Mouse (Mus musculus): Measurements from ENCODE around the gene Crtc3. TPM values are rescaled to one million over a fixed set of nuclear protein-coding genes. Genes with fewer than 3 reads are reported as not detected.

Gene Crtc3
- polyA plus RNA-seq (2016; fragmentation: Nextera tagmentation; extraction: Ambion mirVana) = 12.3 and 12.6 TPM in 2 replicates

- Histone ChIP-seq H3K4me2 (peak within 1 kb of the TSS; percentile 81), H3K9ac (peak within 1 kb of the TSS; percentile 96), H3K27ac (peak within 1 kb of the TSS; percentile 92), H3K9me3 (no peaks in the 10 kb centered on the region), H3K4me1 (peaks cover 18% of the 10 kb centered on the region), H3K27me3 (no peaks in the 10 kb centered on the region), H3K36me3 (replicated peaks) (no peaks in the 10 kb centered on the region), H3K4me3 (replicated peaks) (peak within 1 kb of the TSS; percentile 77)
- peak; percentile 84 for ATAC-seq (ENCODE audit: low FRiP score)
- WGBS = under 1% methylated on average over 77 of the region's 83 CpGs
These were observed at the start of gene Crtc3 for GRCm38 (mm10) chr7:80688556-80689220. Gene Crtc3 (minus strand): TSS chr7:80688877.

DNA sequence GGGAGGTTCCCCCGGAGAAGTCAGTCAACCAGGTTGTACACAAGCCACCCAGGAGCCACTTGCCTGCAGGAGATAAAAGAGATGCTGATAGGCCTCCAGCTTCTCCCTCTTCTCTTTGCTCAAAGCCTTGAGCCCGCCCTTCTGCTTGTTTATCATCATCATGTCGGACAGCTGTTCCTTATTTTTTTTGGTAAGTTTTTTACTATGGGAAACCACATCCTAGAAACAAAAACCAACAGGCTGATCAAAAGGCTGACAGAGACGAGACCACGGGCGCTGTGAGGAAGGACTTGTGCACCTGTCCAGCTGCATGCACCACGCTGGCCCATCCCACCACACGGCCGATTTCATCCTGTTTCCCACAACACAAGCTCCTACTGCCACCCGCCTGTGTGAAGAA is 47.5 kb upstream of the Crtc3 start:
- Histone ChIP-seq H3K27me3 (no peaks in the 10 kb centered on the region), H3K4me1 (no peaks in the 10 kb centered on the region), H3K36me3 (replicated peaks) (peaks cover 57% of the 10 kb centered on the region), H3K9ac (no peak overlapping the region), H3K4me2 (no peak overlapping the region), H3K9me3 (no peaks in the 10 kb centered on the region), H3K4me3 (replicated peaks) (no peak overlapping the region), H3K27ac (no peak overlapping the region)
- 92% methylated on average over 10 of the region's 10 CpGs for WGBS
- ATAC-seq (ENCODE audit: low FRiP score) = no peak

DNA sequence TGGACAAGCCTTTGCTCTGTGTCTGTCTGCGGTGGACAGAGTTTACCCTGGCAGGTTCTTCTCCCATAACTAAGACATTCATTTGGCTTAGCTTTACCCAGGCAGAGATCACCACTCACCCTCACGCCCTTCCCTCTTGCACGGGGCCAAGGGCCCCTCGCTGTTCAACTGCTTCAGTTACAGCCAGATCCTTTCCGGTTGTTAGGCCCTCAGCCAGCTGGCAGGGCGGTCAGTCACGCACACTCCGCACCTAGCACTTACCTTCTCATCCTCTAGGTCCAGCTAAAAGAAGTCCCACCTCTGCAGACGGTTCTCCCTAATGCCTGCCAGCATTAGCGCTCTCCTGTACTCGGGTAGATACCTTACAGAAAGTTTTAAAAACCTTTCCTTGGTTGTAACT is 44.3 kb upstream of the Crtc3 start:
- H3K4me3 ChIP-seq (replicated peaks) = no peak overlapping the region
- no peaks in the 10 kb centered on the region for H3K27me3 ChIP-seq
- peaks cover 48% of the 10 kb centered on the region for H3K36me3 ChIP-seq (replicated peaks)
- no peaks in the 10 kb centered on the region for H3K4me1 ChIP-seq
- no peaks in the 10 kb centered on the region for H3K9me3 ChIP-seq
- WGBS = 89% methylated on average over 11 of the region's 11 CpGs
- no peak overlapping the region for H3K4me2 ChIP-seq
- no peak overlapping the region for H3K27ac ChIP-seq
- no peak overlapping the region for H3K9ac ChIP-seq
- ATAC-seq (ENCODE audit: low FRiP score) = no peak

DNA sequence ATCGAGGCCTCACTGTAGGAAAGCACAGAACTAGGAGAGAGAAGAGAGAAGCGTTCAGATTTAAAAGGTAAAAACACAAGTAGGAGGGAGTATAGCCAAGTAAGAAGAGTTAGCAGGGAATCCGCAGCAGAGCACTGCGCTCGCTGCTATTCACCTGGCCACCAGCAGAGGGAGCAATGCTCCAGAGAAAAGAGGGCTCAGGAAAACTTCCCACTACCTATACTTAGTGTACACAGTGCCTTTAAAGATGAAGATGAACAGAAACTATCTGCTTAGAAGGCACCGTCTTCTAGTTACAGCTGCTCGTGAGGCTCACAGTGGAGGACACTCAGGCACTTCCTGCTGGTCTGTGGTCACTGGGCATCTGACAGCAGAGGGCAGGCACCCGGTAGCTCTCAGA is 41.0 kb upstream of the Crtc3 start:
- H3K4me1 ChIP-seq = no peaks in the 10 kb centered on the region
- no peak overlapping the region for H3K4me2 ChIP-seq
- ATAC-seq (ENCODE audit: low FRiP score) = no peak
- H3K36me3 ChIP-seq (replicated peaks) = peaks cover 62% of the 10 kb centered on the region
- no peaks in the 10 kb centered on the region for H3K27me3 ChIP-seq
- H3K27ac ChIP-seq = no peak overlapping the region
- H3K9ac ChIP-seq = no peak overlapping the region
- no peaks in the 10 kb centered on the region for H3K9me3 ChIP-seq
- no peak overlapping the region for H3K4me3 ChIP-seq (replicated peaks)
- WGBS = 30% methylated on average over 8 of the region's 8 CpGs

DNA sequence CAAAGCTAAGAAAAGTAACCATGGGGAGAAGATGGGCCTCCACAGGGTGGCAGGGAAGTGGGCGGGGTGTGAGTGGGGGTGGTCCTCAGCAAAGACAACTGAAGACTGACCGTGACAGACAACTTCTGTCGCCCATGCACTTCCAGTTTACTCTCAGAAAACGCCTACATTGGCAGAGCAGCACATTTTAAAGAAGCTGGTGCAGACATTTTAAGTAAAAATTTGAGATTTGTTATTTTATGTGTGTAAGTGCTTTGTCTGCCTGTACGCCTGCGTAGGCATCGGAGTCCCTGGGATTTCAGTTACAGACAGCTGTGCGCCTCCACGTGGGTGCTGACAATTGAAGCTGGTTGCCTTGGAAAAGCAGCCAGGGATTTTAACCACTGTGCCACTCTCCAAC is 32.4 kb upstream of the Crtc3 start:
- Histone ChIP-seq H3K27ac (no peak overlapping the region), H3K36me3 (replicated peaks) (peaks cover 44% of the 10 kb centered on the region), H3K4me1 (peaks cover 5% of the 10 kb centered on the region; the same call in 1 of the 2 replicates), H3K4me2 (no peak overlapping the region), H3K4me3 (replicated peaks) (no peak overlapping the region), H3K27me3 (no peaks in the 10 kb centered on the region), H3K9me3 (no peaks in the 10 kb centered on the region), H3K9ac (no peak overlapping the region)
- WGBS = 68% methylated on average over 9 of the region's 9 CpGs
- ATAC-seq (ENCODE audit: low FRiP score) = no peak

GRCm38 (mm10) chr7:80719582-80719981 is 30.9 kb upstream of the Crtc3 start:
- no peak for ATAC-seq (ENCODE audit: low FRiP score)
- Histone ChIP-seq H3K9me3 (no peaks in the 10 kb centered on the region), H3K9ac (no peak overlapping the region), H3K4me3 (replicated peaks) (no peak overlapping the region), H3K36me3 (replicated peaks) (peaks cover 39% of the 10 kb centered on the region), H3K4me2 (no peak overlapping the region), H3K4me1 (peaks cover 5% of the 10 kb centered on the region; the same call in 1 of the 2 replicates), H3K27ac (no peak overlapping the region), H3K27me3 (no peaks in the 10 kb centered on the region)
- 95% methylated on average over 7 of the region's 7 CpGs for WGBS

GRCm38 (mm10) chr7:80719038-80719437 is 30.4 kb upstream of the Crtc3 start:
- H3K4me1 ChIP-seq = peaks cover 5% of the 10 kb centered on the region; the same call in 1 of the 2 replicates
- 92% methylated on average over 2 of the region's 2 CpGs for WGBS
- H3K4me2 ChIP-seq = no peak overlapping the region
- no peak for ATAC-seq (ENCODE audit: low FRiP score)
- H3K9ac ChIP-seq = no peak overlapping the region
- no peaks in the 10 kb centered on the region for H3K27me3 ChIP-seq
- peaks cover 37% of the 10 kb centered on the region for H3K36me3 ChIP-seq (replicated peaks)
- H3K4me3 ChIP-seq (replicated peaks) = no peak overlapping the region
- H3K27ac ChIP-seq = no peak overlapping the region
- no peaks in the 10 kb centered on the region for H3K9me3 ChIP-seq

GRCm38 (mm10) chr7:80718471-80718870 is 29.8 kb upstream of the Crtc3 start:
- WGBS = 90% methylated on average over 8 of the region's 8 CpGs

GRCm38 (mm10) chr7:80716758-80717157 is 28.1 kb upstream of the Crtc3 start:
- Histone ChIP-seq H3K9ac (no peak overlapping the region), H3K27ac (no peak overlapping the region), H3K4me3 (replicated peaks) (no peak overlapping the region), H3K9me3 (no peaks in the 10 kb centered on the region), H3K27me3 (no peaks in the 10 kb centered on the region), H3K4me2 (no peak overlapping the region), H3K36me3 (replicated peaks) (peaks cover 28% of the 10 kb centered on the region), H3K4me1 (peaks cover 5% of the 10 kb centered on the region; the same call in 1 of the 2 replicates)
- ATAC-seq (ENCODE audit: low FRiP score) = no peak
- 91% methylated on average over 9 of the region's 9 CpGs for WGBS

More at GRCm38 (mm10) chr7:80718471-80718870, 29.8 kb upstream of the Crtc3 start:
- Histone ChIP-seq H3K4me3 (replicated peaks) (no peak overlapping the region), H3K27me3 (no peaks in the 10 kb centered on the region), H3K36me3 (replicated peaks) (peaks cover 36% of the 10 kb centered on the region), H3K4me2 (no peak overlapping the region), H3K27ac (peak overlapping the region; percentile 10; the same call in 1 of the 2 replicates), H3K9ac (no peak overlapping the region), H3K4me1 (peaks cover 5% of the 10 kb centered on the region; the same call in 1 of the 2 replicates), H3K9me3 (no peaks in the 10 kb centered on the region)
- ATAC-seq (ENCODE audit: low FRiP score) = no peak

- Histone ChIP-seq H3K27me3 (no peaks in the 10 kb centered on the region), H3K4me2 (no peak overlapping the region), H3K9me3 (no peaks in the 10 kb centered on the region), H3K36me3 (replicated peaks) (peaks cover 23% of the 10 kb centered on the region), H3K4me3 (replicated peaks) (no peak overlapping the region), H3K9ac (no peak overlapping the region), H3K4me1 (no peaks in the 10 kb centered on the region), H3K27ac (no peak overlapping the region)
- no peak for ATAC-seq (ENCODE audit: low FRiP score)
- 94% methylated on average over 7 of the region's 7 CpGs for WGBS
These were observed 26.6 kb upstream of the Crtc3 start for GRCm38 (mm10) chr7:80715306-80715705.

GRCm38 (mm10) chr7:80711496-80711895 is 22.8 kb upstream of the Crtc3 start:
- ATAC-seq (ENCODE audit: low FRiP score) = no peak
- H3K27ac ChIP-seq = no peak overlapping the region
- no peaks in the 10 kb centered on the region for H3K4me1 ChIP-seq
- peaks cover 15% of the 10 kb centered on the region for H3K36me3 ChIP-seq (replicated peaks)
- H3K27me3 ChIP-seq = no peaks in the 10 kb centered on the region
- H3K4me3 ChIP-seq (replicated peaks) = no peak overlapping the region
- no peak overlapping the region for H3K4me2 ChIP-seq
- no peaks in the 10 kb centered on the region for H3K9me3 ChIP-seq
- WGBS = 84% methylated on average over 8 of the region's 8 CpGs
- H3K9ac ChIP-seq = no peak overlapping the region

GRCm38 (mm10) chr7:80710333-80710732 is 21.7 kb upstream of the Crtc3 start:
- Histone ChIP-seq H3K4me3 (replicated peaks) (no peak overlapping the region), H3K9me3 (no peaks in the 10 kb centered on the region), H3K27ac (no peak overlapping the region), H3K4me2 (no peak overlapping the region), H3K36me3 (replicated peaks) (peaks cover 11% of the 10 kb centered on the region), H3K27me3 (no peaks in the 10 kb centered on the region), H3K9ac (no peak overlapping the region), H3K4me1 (no peaks in the 10 kb centered on the region)
- WGBS = 93% methylated on average over 7 of the region's 7 CpGs
- ATAC-seq (ENCODE audit: low FRiP score) = no peak

- H3K36me3 ChIP-seq (replicated peaks) = no peaks in the 10 kb centered on the region
- no peak for ATAC-seq (ENCODE audit: low FRiP score)
- H3K4me2 ChIP-seq = no peak overlapping the region
- H3K27me3 ChIP-seq = no peaks in the 10 kb centered on the region
- 90% methylated on average over 4 of the region's 4 CpGs for WGBS
- no peaks in the 10 kb centered on the region for H3K9me3 ChIP-seq
- H3K4me1 ChIP-seq = no peaks in the 10 kb centered on the region
- no peak overlapping the region for H3K9ac ChIP-seq
- no peak overlapping the region for H3K4me3 ChIP-seq (replicated peaks)
- no peak overlapping the region for H3K27ac ChIP-seq
These were observed 15.4 kb upstream of the Crtc3 start for GRCm38 (mm10) chr7:80704066-80704465.
